Mouse (Mus musculus) kidney, embryonic 14.5 days (tissue): Measurements from ENCODE around the gene Fastk. TPM values are rescaled to one million over a fixed set of nuclear protein-coding genes. Genes with fewer than 3 reads are reported as not detected.
A peak's percentile ranks its signal among the peaks of the same experiment; 100 is the strongest.

Source experiments
- ATAC-seq: fragments of 200-750 bp; cut with Nextera tagmentation; 2 replicates; pipeline ENCODE4 v1.8.0; 2017; ENCODE audit warnings: moderate number of reproducible peaks, mild to moderate bottlenecking, moderate TSS enrichment, moderate library complexity; ENCODE audit not compliant: low FRiP score, low TSS enrichment
- H3K27ac ChIP-seq: fragments of 300-500 bp; sonication (generic); 2 replicates; pipeline ENCODE4 v1.5.1; 2014; ENCODE audit warnings: low read depth, mild to moderate bottlenecking, low read length, moderate library complexity, mixed read lengths
- H3K27me3 ChIP-seq: fragments of 300-500 bp; sonication (generic); 2 replicates; pipeline ENCODE4 v1.6.1; 2014; ENCODE audit warnings: mild to moderate bottlenecking, low read length; ENCODE audit not compliant: control insufficient read depth, insufficient read depth
- H3K36me3 ChIP-seq: fragments of 300-500 bp; sonication (generic); 2 replicates; pipeline ENCODE4 v1.6.1; 2014; ENCODE audit warnings: low read length, mixed read lengths; ENCODE audit not compliant: control insufficient read depth, insufficient read depth
- H3K4me1 ChIP-seq: fragments of 300-500 bp; sonication (generic); 2 replicates; pipeline ENCODE4 v1.6.1; 2014; ENCODE audit warnings: low read length, mixed read lengths; ENCODE audit not compliant: control insufficient read depth, insufficient read depth
- H3K4me2 ChIP-seq: fragments of 300-500 bp; sonication (generic); replicated peaks from 2 replicates; pipeline ENCODE4 v1.6.1; 2014; ENCODE audit warnings: low read depth, mild to moderate bottlenecking, low read length
- H3K4me3 ChIP-seq: fragments of 300-500 bp; sonication (generic); 2 replicates; pipeline ENCODE4 v1.5.1; 2014; ENCODE audit warnings: mild to moderate bottlenecking, low read length
- H3K9ac ChIP-seq: fragments of 300-500 bp; sonication (generic); 2 replicates; pipeline ENCODE4 v1.6.1; 2014; ENCODE audit warnings: low read depth, mild to moderate bottlenecking, low read length, moderate library complexity
- H3K9me3 ChIP-seq: fragments of 300-500 bp; sonication (generic); 2 replicates; pipeline ENCODE4 v1.6.1; 2016; ENCODE audit warnings: low read length; ENCODE audit not compliant: control insufficient read depth
- WGBS: fragments of 180-500 bp; shearing (Covaris S2); extraction: QIAGEN DNeasy Blood & Tissue Kit; methylation state at CpG from one replicate; pipeline ENCODE4 v1.1.7; 2014; 5-methylcytosine and 5-hydroxymethylcytosine counted together
- polyA plus RNA-seq: library from polyadenylated mRNA; unstranded; fragments of >200 nt; fragmentation: Nextera tagmentation; extraction: Ambion mirVana; gene quantifications from 2 replicates; pipeline ENCODE4 v1.2.1, GENCODE M21; 2014

The Fastk gene
- polyA plus RNA-seq, 1 experiment from 2014 or later = 105 TPM

DNA sequence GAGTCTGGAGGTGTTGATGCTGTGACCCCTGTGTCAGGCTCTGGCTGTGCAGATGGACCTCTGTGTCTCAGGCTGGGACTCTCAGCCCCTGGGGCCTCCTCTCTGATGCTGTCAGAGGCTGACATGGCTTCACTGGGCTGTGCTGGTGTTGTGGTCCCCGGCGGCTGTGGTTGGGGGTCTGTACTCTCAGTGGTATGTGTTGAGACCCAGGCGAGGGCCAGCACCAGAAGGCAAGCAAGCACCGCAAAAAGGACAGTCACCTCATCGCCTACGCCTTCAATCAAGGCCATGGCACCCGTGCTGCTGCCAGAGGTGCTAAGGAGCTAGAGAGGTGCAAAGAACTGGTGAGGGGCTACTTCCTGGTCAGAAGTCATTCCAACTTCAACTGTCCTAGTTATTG is 1.5 kb upstream of the Fastk start:
- H3K4me3 ChIP-seq = no peak overlapping the region
- H3K9ac ChIP-seq = no peak overlapping the region
- peaks cover 20% of the 10 kb centered on the region; the same call in 1 of the 2 replicates for H3K36me3 ChIP-seq
- no peaks in the 10 kb centered on the region for H3K9me3 ChIP-seq
- no peak for ATAC-seq
- H3K27me3 ChIP-seq = no peaks in the 10 kb centered on the region
- no peak overlapping the region; the same call in 1 of the 2 replicates for H3K4me2 ChIP-seq
- peaks cover 20% of the 10 kb centered on the region for H3K4me1 ChIP-seq
- H3K27ac ChIP-seq = no peak overlapping the region
- 91% methylated on average over 7 of the region's 7 CpGs for WGBS

DNA sequence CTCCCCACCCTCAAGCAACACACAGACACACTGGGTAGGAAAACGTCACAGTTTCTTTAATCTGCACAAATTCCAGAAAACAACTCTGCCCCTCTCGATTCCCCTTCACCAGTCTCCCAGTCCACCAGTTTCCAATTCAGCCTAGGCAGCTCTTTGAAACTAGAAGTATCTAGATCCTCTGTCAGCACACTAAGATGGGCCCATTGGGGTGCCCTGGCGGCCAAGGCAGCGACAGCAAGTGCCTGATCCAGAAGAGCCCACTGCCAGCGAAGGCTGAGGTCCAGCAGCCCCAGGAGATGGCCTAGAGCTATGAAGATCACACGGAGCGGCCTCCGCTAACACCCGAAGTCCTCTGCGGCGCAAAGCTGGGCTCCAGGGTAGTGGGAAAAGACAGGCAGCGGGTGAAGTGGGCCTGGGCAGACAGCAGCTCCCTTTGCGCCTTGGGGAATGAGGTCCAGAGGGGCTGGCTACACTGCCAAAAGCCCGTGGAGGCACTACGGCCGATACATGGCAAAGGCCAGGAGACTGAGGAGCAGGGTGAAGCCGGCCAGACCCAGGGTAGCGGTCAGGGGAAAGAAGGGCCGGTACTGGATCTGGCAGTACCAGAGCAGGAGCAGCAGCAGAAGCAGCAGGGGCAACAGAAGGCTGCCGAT is 467 bp upstream of the Fastk start:
- ATAC-seq = 0 out of 2 replicates have a peak, but pooled peaks have one; percentile 1

DNA sequence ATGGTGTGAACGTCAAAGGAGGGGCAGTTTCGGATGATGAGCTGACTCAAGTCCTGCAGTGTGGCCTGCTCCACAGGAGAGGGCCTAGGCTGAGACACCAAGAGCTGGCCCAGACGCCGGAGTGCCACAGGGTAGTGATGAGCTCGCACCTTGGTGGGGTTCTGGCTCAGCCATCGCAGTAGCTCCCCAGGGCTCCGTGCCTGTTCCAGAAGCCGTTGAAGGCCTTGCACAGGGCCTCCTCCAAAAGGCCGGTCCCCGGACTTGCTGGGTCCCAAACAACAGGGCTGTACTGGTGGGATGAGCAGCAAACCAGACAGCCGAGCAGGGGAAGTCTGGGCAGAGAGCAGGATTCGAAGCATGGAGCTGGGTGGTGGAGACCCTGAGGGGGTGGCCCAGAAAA is 1.2 kb downstream of the Fastk start:
- H3K27me3 ChIP-seq = no peaks in the 10 kb centered on the region
- no peak for ATAC-seq
- H3K9me3 ChIP-seq = no peaks in the 10 kb centered on the region
- H3K27ac ChIP-seq = no peak overlapping the region
- H3K4me1 ChIP-seq = peaks cover 15% of the 10 kb centered on the region
- peaks cover 47% of the 10 kb centered on the region for H3K36me3 ChIP-seq
- peak overlapping the region; percentile 90 for H3K9ac ChIP-seq
- H3K4me3 ChIP-seq = peak overlapping the region; percentile 68
- peak overlapping the region; percentile 52 for H3K4me2 ChIP-seq
- 84% methylated on average over 12 of the region's 12 CpGs for WGBS

More for the DNA sequence above, 467 bp upstream of the Fastk start:
- H3K27ac ChIP-seq = peak overlapping the region; percentile 49
- H3K4me2 ChIP-seq = peak overlapping the region; percentile 52
- no peaks in the 10 kb centered on the region for H3K9me3 ChIP-seq
- 58% methylated on average over 20 of the region's 20 CpGs for WGBS
- peaks cover 15% of the 10 kb centered on the region for H3K4me1 ChIP-seq
- no peaks in the 10 kb centered on the region for H3K27me3 ChIP-seq
- H3K36me3 ChIP-seq = peaks cover 31% of the 10 kb centered on the region
- peak overlapping the region; percentile 90 for H3K9ac ChIP-seq
- peak overlapping the region; percentile 68 for H3K4me3 ChIP-seq

DNA sequence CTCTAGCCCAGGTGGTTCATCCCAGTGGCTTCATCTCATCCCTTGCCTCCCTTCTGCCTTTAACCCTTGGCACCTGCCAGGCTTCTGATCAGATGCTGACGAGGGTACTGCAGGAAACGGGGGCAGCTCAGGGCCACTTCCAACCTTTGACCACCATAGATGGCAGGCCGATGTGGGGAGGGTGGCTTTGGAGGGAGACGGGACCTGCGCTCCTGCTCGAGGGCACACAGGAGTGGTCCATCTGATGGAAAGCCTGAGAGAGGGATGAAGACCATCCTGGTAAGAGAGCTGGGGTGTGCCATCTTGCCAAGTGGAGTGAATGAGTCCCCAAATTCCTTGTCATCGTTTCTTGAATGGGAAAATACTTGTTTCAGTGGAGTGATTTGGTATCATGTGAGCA is 1.9 kb downstream of the Fastk start:
- H3K27me3 ChIP-seq = no peaks in the 10 kb centered on the region
- WGBS = 90% methylated on average over 7 of the region's 7 CpGs

DNA sequence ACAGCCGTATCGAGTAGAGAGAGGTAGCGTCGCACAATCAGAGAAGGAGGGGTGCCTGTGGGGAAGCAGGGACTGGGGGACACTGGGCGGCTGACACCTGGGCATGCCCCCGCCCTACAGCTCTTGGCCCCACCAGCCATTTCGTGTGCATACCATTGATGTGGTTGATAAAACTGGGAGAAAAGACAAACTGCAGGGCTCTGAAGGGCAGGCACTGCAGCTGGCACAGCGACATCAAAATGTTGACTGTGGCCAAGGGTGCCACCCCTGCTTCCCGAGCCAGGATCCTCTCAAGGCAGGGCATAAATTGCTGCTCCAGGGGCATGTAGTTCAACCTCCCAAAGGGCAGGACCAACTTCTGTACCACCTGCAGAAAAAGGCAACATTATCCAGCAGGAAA is 3.1 kb downstream of the Fastk start:
- WGBS = 89% methylated on average over 9 of the region's 9 CpGs
- no peak overlapping the region for H3K27ac ChIP-seq
- no peak overlapping the region for H3K9ac ChIP-seq
- H3K4me1 ChIP-seq = peaks cover 12% of the 10 kb centered on the region
- no peak overlapping the region for H3K4me3 ChIP-seq
- no peaks in the 10 kb centered on the region for H3K27me3 ChIP-seq
- no peaks in the 10 kb centered on the region for H3K9me3 ChIP-seq
- peaks cover 62% of the 10 kb centered on the region for H3K36me3 ChIP-seq
- H3K4me2 ChIP-seq = no peak overlapping the region
- ATAC-seq = no peak

More for the DNA sequence above, 1.9 kb downstream of the Fastk start:
- Histone ChIP-seq H3K9me3 (no peaks in the 10 kb centered on the region), H3K9ac (no peak overlapping the region), H3K4me2 (no peak overlapping the region), H3K4me1 (peaks cover 15% of the 10 kb centered on the region), H3K36me3 (peaks cover 54% of the 10 kb centered on the region), H3K27ac (no peak overlapping the region), H3K4me3 (no peak overlapping the region)
- ATAC-seq = no peak

DNA sequence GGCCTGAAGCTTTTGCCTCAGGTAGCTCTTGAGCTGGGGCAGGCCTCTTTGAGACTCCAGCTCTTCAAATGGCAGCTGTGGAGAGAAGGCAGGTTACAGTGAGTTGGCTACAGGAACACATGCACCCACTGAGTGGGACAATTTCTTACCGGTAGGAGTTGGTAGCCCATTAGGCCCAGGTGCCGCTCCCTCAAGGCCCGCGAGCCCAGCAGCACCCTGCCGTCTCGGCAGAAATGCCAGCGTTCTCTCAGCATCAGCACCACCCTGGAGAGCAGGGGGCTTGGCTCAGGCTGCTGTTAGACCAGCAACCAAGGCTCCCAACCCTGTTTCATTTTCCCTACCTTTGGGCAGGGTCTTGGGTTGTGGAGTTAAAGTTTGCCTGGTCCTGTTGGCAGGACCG is 3.9 kb downstream of the Fastk start:
- WGBS = 93% methylated on average over 8 of the region's 8 CpGs
- Histone ChIP-seq H3K4me1 (peaks cover 12% of the 10 kb centered on the region), H3K9ac (no peak overlapping the region), H3K4me3 (no peak overlapping the region), H3K27me3 (no peaks in the 10 kb centered on the region), H3K27ac (no peak overlapping the region), H3K9me3 (no peaks in the 10 kb centered on the region), H3K4me2 (no peak overlapping the region), H3K36me3 (peaks cover 68% of the 10 kb centered on the region)
- no peak for ATAC-seq

DNA sequence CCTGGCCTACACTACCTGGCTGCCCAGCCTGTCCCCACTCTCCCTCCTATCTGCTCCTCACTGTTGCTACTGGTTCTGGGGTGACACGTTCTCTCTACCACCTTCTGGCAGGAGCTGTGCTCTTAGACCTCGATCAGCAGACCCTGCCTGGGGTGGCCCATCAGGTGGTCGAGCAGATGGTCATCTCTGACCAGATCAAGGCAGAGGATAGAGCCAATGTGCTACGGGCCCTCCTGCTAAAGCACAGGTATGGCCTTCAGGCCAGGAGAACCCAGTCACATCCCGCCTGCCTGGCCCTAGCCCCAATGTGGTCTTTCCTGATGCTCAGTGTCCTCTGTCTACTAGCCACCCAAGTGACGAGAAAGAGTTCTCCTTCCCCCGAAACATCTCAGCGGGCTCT is 11.1 kb downstream of the Fastk start:
- Histone ChIP-seq H3K36me3 (peaks cover 90% of the 10 kb centered on the region), H3K4me1 (no peaks in the 10 kb centered on the region), H3K4me2 (no peak overlapping the region), H3K9me3 (no peaks in the 10 kb centered on the region), H3K4me3 (no peak overlapping the region), H3K9ac (no peak overlapping the region), H3K27ac (no peak overlapping the region), H3K27me3 (no peaks in the 10 kb centered on the region)
- no peak for ATAC-seq
- WGBS = 90% methylated on average over 8 of the region's 8 CpGs

DNA sequence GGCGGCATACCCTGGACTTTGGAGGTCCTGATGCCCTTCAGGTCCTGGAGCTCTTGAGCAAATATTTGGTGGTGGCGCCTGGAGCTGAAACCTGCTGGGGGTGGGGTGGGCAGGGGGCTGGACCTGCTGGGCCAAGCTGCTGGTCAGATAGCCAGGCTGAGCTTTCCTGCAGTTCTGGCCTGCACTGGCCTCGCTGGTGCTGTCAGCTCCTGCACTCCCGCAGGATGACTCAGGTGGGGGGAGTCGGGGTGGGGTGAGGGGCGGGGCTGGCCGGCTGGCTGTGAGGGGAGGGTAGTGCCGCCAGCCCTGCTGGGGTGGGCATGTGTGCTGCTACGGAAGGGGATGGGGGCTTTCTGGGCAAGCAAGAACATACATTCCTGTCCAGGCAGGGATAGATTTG is 16.5 kb downstream of the Fastk start:
- peak overlapping the region; percentile 34 for H3K4me2 ChIP-seq
- H3K27ac ChIP-seq = peak overlapping the region; percentile 38; the same call in 1 of the 2 replicates
- WGBS = 22% methylated on average over 9 of the region's 9 CpGs
- peak overlapping the region; percentile 22; the same call in 1 of the 2 replicates for H3K4me3 ChIP-seq
- peaks cover 43% of the 10 kb centered on the region for H3K36me3 ChIP-seq
- no peak for ATAC-seq
- H3K27me3 ChIP-seq = no peaks in the 10 kb centered on the region
- peaks cover 25% of the 10 kb centered on the region for H3K4me1 ChIP-seq
- H3K9ac ChIP-seq = peak overlapping the region; percentile 38
- no peaks in the 10 kb centered on the region for H3K9me3 ChIP-seq

DNA sequence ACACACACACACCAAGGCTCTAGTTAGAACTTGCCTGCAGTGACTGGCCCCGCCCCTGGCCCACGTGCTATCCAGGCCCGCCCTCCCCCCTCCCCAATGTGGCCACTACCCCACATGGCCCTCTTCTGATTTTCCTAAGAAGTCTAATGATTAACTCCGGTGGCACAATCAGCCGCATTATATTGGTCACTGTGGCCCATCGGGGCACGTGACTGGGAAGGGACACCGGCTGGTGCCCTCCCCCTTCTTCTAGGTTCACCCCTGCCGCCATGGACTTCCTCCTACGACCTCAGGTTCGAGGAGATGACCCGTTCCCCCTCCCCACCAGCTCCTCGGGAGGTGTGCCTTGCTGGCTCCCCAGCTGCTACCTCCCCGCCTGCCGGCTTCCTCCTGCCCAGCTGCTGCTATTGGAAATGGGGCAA is 17.1 kb downstream of the Fastk start:
- Histone ChIP-seq H3K27me3 (no peaks in the 10 kb centered on the region), H3K9me3 (no peaks in the 10 kb centered on the region), H3K9ac (peak overlapping the region; percentile 38), H3K4me2 (peak overlapping the region; percentile 34), H3K36me3 (peaks cover 37% of the 10 kb centered on the region), H3K4me1 (peaks cover 25% of the 10 kb centered on the region), H3K27ac (peak overlapping the region; percentile 38; the same call in 1 of the 2 replicates), H3K4me3 (peak overlapping the region; percentile 22; the same call in 1 of the 2 replicates)
- ATAC-seq = 0 out of 2 replicates have a peak, but pooled peaks have one; percentile 2
- 7% methylated on average over 15 of the region's 15 CpGs for WGBS
